Mouse (Mus musculus) gonadal fat pad, adult 2 months (tissue): ENCODE results near the gene Lamtor2. TPM values are rescaled to one million over a fixed set of nuclear protein-coding genes. Genes with fewer than 3 reads are reported as not detected.
"Not testable (repeated sequence)": the region's sequence is repeated elsewhere in the genome, so short reads cannot be mapped to it uniquely, and the experiment has no call there.

ENCODE experiments used
- DNase-seq: peaks from one replicate; pipeline ENCODE4 v3.0.0-alpha.2; 2012; ENCODE audit warnings: low read depth
- polyA plus RNA-seq: library from polyadenylated mRNA; depleted of rRNA; stranded (reverse); fragments of >200 nt; gene quantifications from 2 replicates; pipeline ENCODE4 v1.2.3, GENCODE M21; 2012; rRNA removed

Gene Lamtor2
- polyA plus RNA-seq: 164 and 193 TPM in 2 replicates

DNA sequence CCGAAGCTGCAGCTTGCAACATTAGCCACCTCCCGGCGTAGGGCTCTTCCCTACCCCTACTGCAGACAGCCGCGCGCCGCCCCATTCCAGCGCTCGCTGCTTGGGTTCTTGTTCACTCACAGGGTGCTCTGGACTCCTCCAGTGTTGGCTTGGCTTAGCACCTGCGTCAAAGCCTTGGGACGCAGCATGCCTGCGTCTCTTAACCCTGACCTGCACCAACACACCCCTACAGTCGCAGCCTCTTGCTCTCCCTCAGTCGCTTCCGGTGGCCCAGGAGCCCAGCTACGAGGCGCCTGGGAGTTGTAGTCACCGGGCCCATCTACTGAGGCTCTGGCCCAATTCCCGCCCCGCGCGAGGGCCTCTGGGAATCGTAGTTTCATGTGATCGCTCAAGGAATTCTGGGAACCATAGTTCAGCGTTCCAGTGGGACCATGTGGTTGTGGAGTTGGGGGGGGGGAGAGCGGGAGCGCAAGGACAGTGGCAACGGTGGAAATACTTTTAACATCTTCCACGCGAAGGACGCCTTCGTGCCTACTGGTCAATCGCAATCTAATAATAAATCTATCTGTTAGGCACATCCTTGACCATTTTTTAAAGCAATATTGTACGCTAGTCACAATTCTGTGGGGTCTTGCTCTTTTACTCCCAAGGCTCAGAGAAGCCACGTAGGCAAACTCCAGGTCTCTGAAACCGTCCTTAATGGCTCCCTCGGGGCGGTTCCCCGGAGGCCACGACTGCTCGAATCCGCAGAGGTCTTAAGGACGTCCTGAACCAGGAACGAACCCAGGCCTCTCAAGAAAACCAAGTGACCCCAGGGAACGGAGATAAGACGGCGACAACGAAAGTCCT is at the start of gene Lamtor2:
Gene Lamtor2 (minus strand): TSS at position 399 of the 849 bp plus-strand sequence.
- peak; percentile 90 for DNase-seq

GRCm38 (mm10) chr3:88602466-88602865 is 49.6 kb upstream of the Lamtor2 start:
- DNase-seq: no peak

GRCm38 (mm10) chr3:88596547-88596946 is 43.7 kb upstream of the Lamtor2 start:
- not testable (repeated sequence) for DNase-seq

DNA sequence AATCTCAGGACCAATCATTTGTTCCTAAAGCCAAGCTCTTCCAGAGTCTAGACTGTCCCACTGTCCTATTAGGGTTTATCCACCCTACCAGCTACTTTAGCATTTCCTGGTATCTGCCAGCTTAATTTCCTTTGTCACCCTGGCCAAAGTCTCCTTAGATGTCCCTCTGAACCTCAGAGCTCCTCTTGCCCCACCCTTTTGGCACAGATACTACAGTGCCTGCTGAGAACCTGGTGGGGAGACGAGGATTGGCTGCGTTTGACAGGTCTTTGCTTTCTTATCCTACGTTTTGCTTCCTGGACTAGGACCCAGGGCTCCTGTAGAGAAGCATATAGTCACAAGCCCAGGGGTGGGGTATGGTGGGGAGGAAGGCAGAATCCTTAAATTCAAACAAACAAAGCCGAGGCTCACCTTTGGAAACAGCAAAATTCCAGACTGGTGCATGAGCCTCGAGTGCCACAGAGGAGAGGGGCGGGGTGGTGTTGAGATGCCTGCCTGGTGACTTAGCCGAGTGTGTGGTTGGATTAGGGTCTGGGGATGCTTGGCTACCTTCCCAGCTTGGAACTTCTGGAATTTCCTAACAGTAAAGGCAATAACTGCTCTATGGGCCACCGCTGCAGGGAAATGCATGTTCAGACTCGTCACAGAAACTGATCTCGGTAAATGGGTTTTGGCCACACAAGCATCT is 41.2 kb upstream of the Lamtor2 start:
- peak; percentile 73 for DNase-seq

DNA sequence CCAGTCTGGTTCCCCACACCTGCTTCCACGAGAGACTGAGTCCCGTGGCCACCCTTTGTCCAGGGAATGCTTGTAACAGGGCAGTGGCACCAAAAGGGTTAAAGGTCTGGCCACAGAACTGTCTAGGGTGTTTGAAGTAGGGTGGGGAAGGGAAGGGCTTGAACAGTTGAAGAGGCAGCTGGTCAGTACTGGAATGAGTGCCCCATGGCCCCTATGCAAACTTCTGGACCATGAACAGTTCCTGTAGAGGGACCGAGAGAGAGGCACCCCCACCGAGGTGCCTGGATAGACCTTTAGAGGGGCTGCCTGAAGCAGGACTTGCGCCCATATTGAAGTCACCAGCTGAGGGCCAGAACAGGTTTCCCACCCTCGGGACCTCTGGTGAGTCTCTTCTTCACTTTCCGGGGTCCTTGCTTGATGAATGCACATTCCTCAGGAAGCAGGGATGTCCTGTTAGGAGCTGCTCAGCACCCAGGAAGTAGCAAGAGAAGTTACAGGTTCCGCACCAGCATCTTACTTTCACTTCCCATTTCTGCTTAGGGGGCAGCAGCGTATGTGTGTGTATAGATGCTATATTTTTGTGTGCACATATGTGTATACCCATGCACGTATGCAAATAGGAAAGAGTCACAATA is 40.2 kb upstream of the Lamtor2 start:
- no peak for DNase-seq

- DNase-seq: peak; percentile 83
These were observed 39.3 kb upstream of the Lamtor2 start for GRCm38 (mm10) chr3:88591950-88592731.

- DNase-seq: no peak
These were observed 38.2 kb upstream of the Lamtor2 start for GRCm38 (mm10) chr3:88591044-88591443.

DNA sequence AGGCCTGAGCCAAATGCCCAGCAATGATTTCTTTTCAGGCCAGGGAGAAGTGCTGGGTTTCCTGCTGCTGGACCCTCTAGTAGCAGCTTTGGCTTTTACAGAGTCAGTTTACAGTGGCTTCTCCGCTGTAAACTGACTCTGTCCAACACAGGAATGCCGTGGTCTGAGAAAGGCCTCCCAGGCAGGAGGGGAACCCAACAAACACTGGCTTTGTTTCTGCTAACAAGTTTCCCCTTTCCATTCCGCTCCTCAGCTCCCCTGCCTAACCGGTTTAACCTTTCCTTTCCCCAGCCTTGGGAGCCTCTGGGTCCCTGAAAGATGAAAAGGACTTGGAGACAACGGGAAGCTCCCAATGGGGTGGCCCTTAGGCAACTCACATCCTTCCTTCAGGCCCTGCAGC is 37.4 kb upstream of the Lamtor2 start:
- no peak for DNase-seq

- DNase-seq: no peak
These were observed 33.8 kb upstream of the Lamtor2 start for GRCm38 (mm10) chr3:88586640-88587039.

- DNase-seq: no peak
These were observed 32.9 kb upstream of the Lamtor2 start for GRCm38 (mm10) chr3:88585769-88586168.

DNA sequence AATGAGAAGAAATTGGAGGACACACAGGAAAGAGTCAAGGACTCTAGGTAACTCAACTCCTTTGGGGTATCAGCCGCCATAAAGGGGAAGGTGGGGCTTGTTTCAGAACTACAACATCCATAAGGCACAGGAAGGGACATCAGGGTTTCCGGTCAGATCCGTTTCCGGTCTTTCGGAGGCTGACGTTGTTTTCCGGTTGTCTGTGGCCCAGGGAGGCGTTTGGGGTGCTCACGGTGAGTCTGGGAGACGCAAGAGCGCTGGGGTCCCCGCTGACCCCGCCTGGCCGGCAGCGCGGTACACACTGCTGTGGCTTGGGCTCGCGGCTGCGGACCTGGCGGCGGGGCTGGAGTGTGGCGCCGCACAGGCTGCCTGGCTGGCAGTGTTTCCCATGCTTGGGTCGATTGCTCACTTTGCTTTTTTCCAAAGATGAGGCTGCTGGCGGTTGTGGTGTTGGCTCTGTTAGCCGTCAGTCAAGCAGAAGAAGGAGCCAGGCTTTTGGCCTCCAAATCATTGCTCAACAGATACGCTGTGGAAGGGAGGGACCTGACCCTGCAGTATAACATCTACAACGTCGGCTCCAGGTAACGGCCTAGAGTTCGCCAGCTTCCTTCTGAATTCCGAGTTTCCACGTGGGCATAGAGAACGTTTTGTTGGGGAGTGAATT is 26.7 kb upstream of the Lamtor2 start:
- no peak for DNase-seq

DNA sequence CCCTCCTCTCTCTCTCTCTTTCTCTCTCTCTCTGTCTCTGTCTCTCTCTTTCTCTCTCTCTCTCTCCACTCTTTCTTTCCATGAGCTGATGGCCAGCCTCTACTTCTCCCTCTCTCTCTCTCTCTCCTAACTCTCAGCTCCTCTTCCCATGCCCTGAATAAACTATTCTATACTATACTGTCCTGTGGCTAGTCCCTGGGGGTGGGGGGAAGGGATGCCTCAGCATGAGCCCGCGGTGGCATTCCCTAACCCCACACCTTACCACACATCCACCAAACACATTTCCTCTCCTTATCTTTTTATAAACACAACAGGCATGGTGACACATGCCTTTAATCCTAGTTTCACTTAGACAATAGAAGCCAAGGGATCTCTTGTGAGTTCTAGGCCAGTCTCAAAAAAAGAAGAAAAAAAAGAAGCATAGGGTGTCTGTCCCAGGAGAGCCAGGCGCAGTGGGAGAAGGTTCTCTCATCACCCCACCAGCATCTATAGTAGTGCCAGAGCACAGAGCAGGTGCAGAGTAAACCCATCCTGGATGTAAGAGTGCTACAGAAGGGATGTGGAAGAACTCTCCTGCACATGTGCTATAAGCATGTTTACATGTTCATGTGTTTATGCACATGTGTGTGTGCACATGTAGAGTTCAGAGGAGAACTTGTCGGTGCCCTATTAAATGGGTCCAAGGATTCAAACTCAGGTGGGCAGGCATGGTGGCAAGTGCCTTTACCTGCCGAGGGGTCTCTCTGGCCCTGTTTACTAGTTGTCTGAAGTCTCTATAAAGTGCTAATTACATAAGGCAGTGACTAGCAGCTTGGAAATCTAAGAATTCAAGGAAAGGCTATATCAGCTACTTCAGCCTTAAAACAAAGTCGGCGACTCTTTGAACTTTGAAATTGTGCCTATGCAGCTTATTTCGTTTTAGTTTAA is 25.9 kb upstream of the Lamtor2 start:
- no peak for DNase-seq

- DNase-seq: not testable (repeated sequence)
These were observed 25.0 kb upstream of the Lamtor2 start for GRCm38 (mm10) chr3:88577846-88578245.

GRCm38 (mm10) chr3:88575540-88575939 is 22.7 kb upstream of the Lamtor2 start, which contains the start of gene Ssr2:
Ssr2 (plus strand) TSS chr3:88575876.
- DNase-seq: no peak

DNA sequence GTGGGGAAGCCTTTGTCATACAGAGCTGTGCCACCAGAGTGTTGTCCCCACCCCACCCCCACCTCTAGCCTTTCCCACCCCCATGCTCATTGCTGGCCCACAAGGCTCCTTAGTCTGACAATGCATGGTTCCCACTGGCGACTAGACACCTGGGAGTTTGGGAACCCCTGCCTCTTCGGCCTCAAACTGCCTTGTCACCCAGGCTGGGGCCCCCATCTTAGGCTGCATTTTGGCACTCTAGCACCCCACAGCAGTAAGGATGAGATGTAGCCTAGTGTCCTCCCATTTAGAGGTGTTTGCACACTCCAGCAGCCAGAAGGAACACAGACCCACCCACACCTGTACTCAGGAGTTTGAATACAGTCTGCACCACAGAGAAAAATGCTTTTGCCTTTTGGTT is 20.9 kb upstream of the Lamtor2 start:
- no peak for DNase-seq

GRCm38 (mm10) chr3:88572835-88573234 is 20.0 kb upstream of the Lamtor2 start:
- no peak for DNase-seq

DNA sequence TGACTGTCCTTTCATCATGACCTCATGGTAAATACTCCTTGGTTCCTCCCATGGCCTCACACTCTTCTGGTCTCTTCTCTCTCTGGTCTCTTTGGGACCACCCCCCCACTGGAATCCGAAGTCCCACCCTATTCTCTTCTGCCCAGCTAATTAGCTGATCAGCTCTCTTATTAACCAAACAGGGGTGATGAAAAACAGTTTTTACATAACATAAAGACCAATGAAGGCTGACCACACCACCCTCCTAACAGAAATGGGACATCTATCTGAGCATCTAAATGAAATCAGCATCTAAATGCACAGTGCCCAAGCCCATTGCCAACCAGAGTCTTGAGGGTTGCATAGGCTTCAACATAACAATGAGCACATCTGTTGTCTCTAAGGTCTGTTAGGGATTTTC is 19.0 kb upstream of the Lamtor2 start:
- DNase-seq: no peak

GRCm38 (mm10) chr3:88570341-88570740 is 17.5 kb upstream of the Lamtor2 start:
- DNase-seq: no peak

- DNase-seq: no peak
These were observed 16.8 kb upstream of the Lamtor2 start for GRCm38 (mm10) chr3:88569694-88570093.

- no peak for DNase-seq
These were observed 16.2 kb upstream of the Lamtor2 start for GRCm38 (mm10) chr3:88569093-88569492.
